Comparison of ENCODE assay signal across 11 mouse cellular contexts in the genomic region with DNA sequence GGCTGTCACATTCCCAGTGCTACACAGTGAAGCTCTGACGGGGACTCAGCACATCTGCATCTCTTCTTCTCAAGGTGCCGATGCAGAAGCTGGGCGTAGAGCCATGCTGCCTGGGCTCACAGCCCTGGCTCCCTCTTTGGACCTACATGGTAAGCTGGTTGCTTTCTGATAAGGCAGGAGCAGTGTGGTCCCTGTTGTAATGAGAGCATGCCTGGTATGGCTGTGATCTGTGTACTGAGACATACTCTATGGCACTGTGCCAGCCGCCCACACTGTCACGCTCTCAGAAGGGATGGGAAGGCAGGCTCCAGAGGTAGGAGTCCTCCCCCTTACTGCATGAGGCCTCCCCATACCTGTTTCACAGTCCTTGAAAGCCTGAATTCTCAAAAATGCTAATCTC.
A peak's percentile ranks its signal among the peaks of the same experiment; 100 is the strongest.
DNase-seq lines count a peak whose midpoint lies in the region; ATAC-seq and TF ChIP-seq lines count a peak whose summit lies in the region.
"Had no signal": no experiment of that assay in that cellular context is flagged by ENCODE, and none has a peak within 500 bp of the region (broad histone marks: within the 10 kb centered on the region; RNA-seq: fewer than 3 reads in every experiment).

No protein-coding gene starts in this region.

- TF ChIP-seq EP300 in stomach, postnatal 0 days (optimal IDR thresholded peaks at IDR 0.05), result no peak

- H3K4me1 ChIP-seq in hindbrain, embryonic 15.5 days (replicated peaks), result peaks cover 8% of the 10 kb centered on the region
- H3K4me1 ChIP-seq in hindbrain, embryonic 10.5 days (replicated peaks), result peaks cover 28% of the 10 kb centered on the region
- H3K4me1 ChIP-seq in stomach, embryonic 16.5 days (ENCODE audit: control insufficient read depth, insufficient read depth, low read length), result no peaks in the 10 kb centered on the region
- no peaks in the 10 kb centered on the region for H3K4me1 ChIP-seq in stomach, postnatal 0 days (replicated peaks; ENCODE audit: control insufficient read depth, insufficient read depth)
- H3K4me1 ChIP-seq: stomach, embryonic 15.5 days had no signal

- peak; percentile 61; the same call in 1 of the 2 replicates for ATAC-seq in hindbrain, embryonic 15.5 days (ENCODE audit: low FRiP score, low read depth)
- 0 out of 2 replicates have a peak, but pooled peaks have one; percentile 11 for ATAC-seq in stomach, embryonic 16.5 days (ENCODE audit: insufficient read depth, low FRiP score)
- no peak for ATAC-seq in stomach, postnatal 0 days (ENCODE audit: low FRiP score, low TSS enrichment)
- ATAC-seq: forebrain, postnatal 0 days; intestine, postnatal 0 days had no signal

- 0 out of 2 replicates have a peak, but pooled peaks cover 6% of the 10 kb centered on the region for H3K27me3 ChIP-seq in hindbrain, embryonic 15.5 days
- peaks cover 23% of the 10 kb centered on the region for H3K27me3 ChIP-seq in hindbrain, embryonic 10.5 days (ENCODE audit: insufficient read depth, poor library complexity, severe bottlenecking)
- no peaks in the 10 kb centered on the region for H3K27me3 ChIP-seq in stomach, embryonic 16.5 days (ENCODE audit: control insufficient read depth, insufficient read depth, low read length)
- H3K27me3 ChIP-seq in stomach, postnatal 0 days (ENCODE audit: control insufficient read depth, insufficient read depth, low read length), result no peaks in the 10 kb centered on the region
- H3K27me3 ChIP-seq: stomach, embryonic 15.5 days had no signal

- no peaks in the 10 kb centered on the region for H3K9me3 ChIP-seq in hindbrain, embryonic 15.5 days
- no peaks in the 10 kb centered on the region for H3K9me3 ChIP-seq in hindbrain, embryonic 10.5 days
- no peaks in the 10 kb centered on the region for H3K9me3 ChIP-seq in stomach, embryonic 16.5 days (replicated peaks; ENCODE audit: control insufficient read depth, low read length)
- H3K9me3 ChIP-seq in stomach, postnatal 0 days (ENCODE audit: control insufficient read depth, low read length), result no peaks in the 10 kb centered on the region
- H3K9me3 ChIP-seq: stomach, embryonic 15.5 days had no signal

- no peak overlapping the region for H3K27ac ChIP-seq in hindbrain, embryonic 15.5 days (replicated peaks)
- H3K27ac ChIP-seq in hindbrain, embryonic 10.5 days, result no peak overlapping the region
- no peak overlapping the region for H3K27ac ChIP-seq in stomach, embryonic 16.5 days (ENCODE audit: low read length)
- H3K27ac ChIP-seq in stomach, postnatal 0 days (replicated peaks), result no peak overlapping the region
- H3K27ac ChIP-seq: stomach, embryonic 15.5 days had no signal

- 59% methylated on average over 5 of the region's 5 CpGs for WGBS in hindbrain, embryonic 15.5 days
- 79% methylated on average over 5 of the region's 5 CpGs for WGBS in hindbrain, embryonic 10.5 days
- WGBS in stomach, embryonic 16.5 days, result 69% methylated on average over 5 of the region's 5 CpGs
- WGBS in stomach, postnatal 0 days, result 55% methylated on average over 5 of the region's 5 CpGs

- no peak overlapping the region for H3K4me2 ChIP-seq in hindbrain, embryonic 15.5 days
- no peak overlapping the region for H3K4me2 ChIP-seq in stomach, embryonic 16.5 days (ENCODE audit: low read depth, low read length)
- no peak overlapping the region for H3K4me2 ChIP-seq in stomach, postnatal 0 days (replicated peaks; ENCODE audit: low read depth)
- H3K4me2 ChIP-seq: stomach, embryonic 15.5 days had no signal

- H3K36me3 ChIP-seq in hindbrain, embryonic 15.5 days, result no peaks in the 10 kb centered on the region
- no peaks in the 10 kb centered on the region for H3K36me3 ChIP-seq in hindbrain, embryonic 10.5 days
- no peaks in the 10 kb centered on the region for H3K36me3 ChIP-seq in stomach, embryonic 16.5 days (ENCODE audit: control insufficient read depth, insufficient read depth, low read length)
- no peaks in the 10 kb centered on the region for H3K36me3 ChIP-seq in stomach, postnatal 0 days (ENCODE audit: control insufficient read depth, insufficient read depth, low read length)
- H3K36me3 ChIP-seq: stomach, embryonic 15.5 days had no signal

- TF ChIP-seq CTCF in stomach, postnatal 0 days (IDR thresholded peaks at IDR 0.05; ENCODE audit: low read depth), result no peak

- no peak for DNase-seq in hindbrain, embryonic 10.5 days (ENCODE audit: low spot score)
- no peak for DNase-seq in stomach, postnatal 0 days (ENCODE audit: low spot score)
- peak; percentile 33 for DNase-seq in layer of hippocampus, adult 9-11 months
- DNase-seq in thymus, postnatal 25 days, result no peak
- DNase-seq in cerebellum, adult 11-12 months, result no peak
- no peak for DNase-seq in ovary, postnatal 10 days (ENCODE audit: low spot score)
- DNase-seq: forebrain, postnatal 0 days had no signal

- H3K9ac ChIP-seq in hindbrain, embryonic 15.5 days, result no peak overlapping the region
- H3K9ac ChIP-seq in stomach, embryonic 16.5 days (ENCODE audit: low read length), result no peak overlapping the region
- H3K9ac ChIP-seq in stomach, postnatal 0 days (ENCODE audit: low read length), result no peak overlapping the region
- H3K9ac ChIP-seq: forebrain, postnatal 0 days; stomach, embryonic 15.5 days had no signal

- H3K4me3 ChIP-seq in hindbrain, embryonic 15.5 days, result no peak overlapping the region
- no peak overlapping the region for H3K4me3 ChIP-seq in hindbrain, embryonic 10.5 days
- H3K4me3 ChIP-seq in stomach, embryonic 16.5 days (replicated peaks; ENCODE audit: low read length), result no peak overlapping the region
- H3K4me3 ChIP-seq in stomach, postnatal 0 days (ENCODE audit: low read depth, low read length), result no peak overlapping the region
- H3K4me3 ChIP-seq: stomach, embryonic 15.5 days had no signal
